Mouse (Mus musculus) kidney, adult 9 months (tissue): ENCODE results near the gene Stk32b.
A peak's percentile ranks its signal among the peaks of the same experiment; 100 is the strongest.

Experiments used
- DNase-seq: peaks from one replicate; pipeline ENCODE4 v3.0.0; 2022

The Stk32b gene

GRCm38 (mm10) chr5:37494984-37495476, 221.9 kb downstream of the Stk32b start:
- no peak for DNase-seq

GRCm38 (mm10) chr5:37472025-37472608, 244.9 kb downstream of the Stk32b start:
- peak; percentile 74 for DNase-seq

GRCm38 (mm10) chr5:37471584-37471983, 245.4 kb downstream of the Stk32b start:
- DNase-seq: peak; percentile 76

- no peak for DNase-seq
These were observed 247.9 kb downstream of the Stk32b start for GRCm38 (mm10) chr5:37469031-37469430.

GRCm38 (mm10) chr5:37467646-37468045, 249.3 kb downstream of the Stk32b start:
- no peak for DNase-seq

- no peak for DNase-seq
These were observed 251.5 kb downstream of the Stk32b start for GRCm38 (mm10) chr5:37465461-37465860.

GRCm38 (mm10) chr5:37458236-37458635, 258.7 kb downstream of the Stk32b start:
- no peak for DNase-seq

- no peak for DNase-seq
These were observed 259.1 kb downstream of the Stk32b start for GRCm38 (mm10) chr5:37457831-37458230.

- DNase-seq: no peak
These were observed 259.8 kb downstream of the Stk32b start for GRCm38 (mm10) chr5:37457191-37457590.

GRCm38 (mm10) chr5:37456590-37456989, 260.4 kb downstream of the Stk32b start:
- DNase-seq: no peak

GRCm38 (mm10) chr5:37447546-37447945, 269.4 kb downstream of the Stk32b start:
- peak; percentile 80 for DNase-seq

- DNase-seq: no peak
These were observed 274.2 kb downstream of the Stk32b start for GRCm38 (mm10) chr5:37442767-37443166.

GRCm38 (mm10) chr5:37435417-37435816, 281.6 kb downstream of the Stk32b start:
- peak; percentile 18 for DNase-seq

- no peak for DNase-seq
These were observed 289.8 kb downstream of the Stk32b start for GRCm38 (mm10) chr5:37427210-37427609.

- DNase-seq: no peak
These were observed 297.9 kb downstream of the Stk32b start for GRCm38 (mm10) chr5:37419028-37419427.
